Mouse (Mus musculus) limb, embryonic 12.5 days (tissue): Measurements from ENCODE around the gene Rpl14. TPM values are rescaled to one million over a fixed set of nuclear protein-coding genes. Genes with fewer than 3 reads are reported as not detected.

Experiments used
- ATAC-seq: fragments of 200-750 bp; cut with Nextera tagmentation; 2 replicates; pipeline ENCODE4 v1.8.0; 2017; ENCODE audit warnings: low read depth, moderate TSS enrichment; ENCODE audit not compliant: insufficient number of reproducible peaks, insufficient read depth, low FRiP score, low TSS enrichment
- H3K27ac ChIP-seq: fragments of 300-500 bp; sonication (generic); 2 replicates; pipeline ENCODE4 v1.5.1; 2016; ENCODE audit warnings: mild to moderate bottlenecking, moderate library complexity
- H3K27me3 ChIP-seq: fragments of 300-500 bp; sonication (generic); 2 replicates; pipeline ENCODE4 v1.6.1; 2016; ENCODE audit warnings: mild to moderate bottlenecking, moderate library complexity
- H3K36me3 ChIP-seq: fragments of 300-500 bp; sonication (generic); 2 replicates; pipeline ENCODE4 v1.6.1; 2016; ENCODE audit warnings: mild to moderate bottlenecking, moderate library complexity
- H3K4me1 ChIP-seq: fragments of 300-500 bp; sonication (generic); replicated peaks from 2 replicates; pipeline ENCODE4 v1.6.1; 2016
- H3K4me2 ChIP-seq: fragments of 300-500 bp; sonication (generic); 2 replicates; pipeline ENCODE4 v1.6.1; 2016; ENCODE audit warnings: mild to moderate bottlenecking, moderate library complexity
- H3K4me3 ChIP-seq: fragments of 300-500 bp; sonication (generic); replicated peaks from 2 replicates; pipeline ENCODE4 v1.5.1; 2016; ENCODE audit warnings: mild to moderate bottlenecking
- H3K9ac ChIP-seq: fragments of 300-500 bp; sonication (generic); replicated peaks from 2 replicates; pipeline ENCODE4 v1.6.1; 2016; ENCODE audit warnings: mild to moderate bottlenecking, moderate library complexity
- H3K9me3 ChIP-seq: fragments of 300-500 bp; sonication (generic); 2 replicates; pipeline ENCODE4 v1.6.1; 2016; ENCODE audit warnings: mild to moderate bottlenecking, moderate library complexity
- WGBS: fragments of 180-500 bp; shearing (Covaris S2); methylation state at CpG from one replicate; pipeline ENCODE4 v1.1.7; 2016; 5-methylcytosine and 5-hydroxymethylcytosine counted together
- polyA plus RNA-seq: library from polyadenylated mRNA; unstranded; fragments of >200 nt; fragmentation: Nextera tagmentation; extraction: Ambion mirVana; gene quantifications from 2 replicates; pipeline ENCODE4 v1.2.1, GENCODE M21; 2016

Rpl14 gene
- polyA plus RNA-seq, 1 experiment from 2014 or later, result 832 TPM

- 0 out of 2 replicates have a peak overlapping the region, but pooled peaks have one; percentile 23 for H3K9ac ChIP-seq
Measured at GRCm38 (mm10) chr9:120603956-120604355, 32.7 kb downstream of the Rpl14 start.

GRCm38 (mm10) chr9:120611055-120611454 is 39.8 kb downstream of the Rpl14 start:
- ATAC-seq, result no peak
- no peak overlapping the region for H3K27ac ChIP-seq
- peaks cover 7% of the 10 kb centered on the region; the same call in 1 of the 2 replicates for H3K4me1 ChIP-seq

More at GRCm38 (mm10) chr9:120603956-120604355, 32.7 kb downstream of the Rpl14 start:
- Histone ChIP-seq H3K4me1 (peaks cover 24% of the 10 kb centered on the region), H3K27me3 (no peaks in the 10 kb centered on the region), H3K27ac (peak overlapping the region; percentile 81), H3K4me2 (peak overlapping the region; percentile 54), H3K4me3 (peak overlapping the region; percentile 19), H3K9me3 (peaks cover 18% of the 10 kb centered on the region), H3K36me3 (0 out of 2 replicates have a peak, but pooled peaks cover 8% of the 10 kb centered on the region)
- peak; percentile 52; the same call in 1 of the 2 replicates for ATAC-seq
- 15% methylated on average over 12 of the region's 12 CpGs for WGBS

GRCm38 (mm10) chr9:120614059-120614458 is 42.8 kb downstream of the Rpl14 start:
- H3K9ac ChIP-seq, result no peak overlapping the region
- no peak overlapping the region for H3K4me3 ChIP-seq
- no peak overlapping the region for H3K27ac ChIP-seq
- H3K4me2 ChIP-seq, result no peak overlapping the region
- H3K27me3 ChIP-seq, result peaks cover 2% of the 10 kb centered on the region; the same call in 1 of the 2 replicates
- no peak for ATAC-seq
- H3K9me3 ChIP-seq, result no peaks in the 10 kb centered on the region; the same call in 1 of the 2 replicates
- peaks cover 8% of the 10 kb centered on the region for H3K4me1 ChIP-seq
- WGBS, result 90% methylated on average over 6 of the region's 6 CpGs
- no peaks in the 10 kb centered on the region for H3K36me3 ChIP-seq

More at GRCm38 (mm10) chr9:120611055-120611454, 39.8 kb downstream of the Rpl14 start:
- Histone ChIP-seq H3K4me3 (no peak overlapping the region), H3K9ac (no peak overlapping the region), H3K27me3 (no peaks in the 10 kb centered on the region), H3K36me3 (0 out of 2 replicates have a peak, but pooled peaks cover 8% of the 10 kb centered on the region), H3K4me2 (no peak overlapping the region), H3K9me3 (peaks cover 18% of the 10 kb centered on the region)

GRCm38 (mm10) chr9:120618101-120618500 is 46.9 kb downstream of the Rpl14 start:
- H3K4me2 ChIP-seq, result no peak overlapping the region
- H3K27ac ChIP-seq, result no peak overlapping the region
- H3K9ac ChIP-seq, result no peak overlapping the region
- H3K4me1 ChIP-seq, result peaks cover 18% of the 10 kb centered on the region
- WGBS, result 86% methylated on average over 6 of the region's 6 CpGs
- ATAC-seq, result no peak
- H3K9me3 ChIP-seq, result peaks cover 11% of the 10 kb centered on the region
- H3K4me3 ChIP-seq, result no peak overlapping the region
- no peaks in the 10 kb centered on the region for H3K36me3 ChIP-seq
- peaks cover 6% of the 10 kb centered on the region; the same call in 1 of the 2 replicates for H3K27me3 ChIP-seq

- 14% methylated on average over 10 of the region's 10 CpGs for WGBS
- H3K27ac ChIP-seq, result no peak overlapping the region
- H3K4me3 ChIP-seq, result peak overlapping the region; percentile 30
- peak overlapping the region; percentile 63 for H3K4me2 ChIP-seq
- ATAC-seq, result no peak
- H3K9me3 ChIP-seq, result peaks cover 14% of the 10 kb centered on the region
- H3K4me1 ChIP-seq, result peaks cover 18% of the 10 kb centered on the region
- H3K27me3 ChIP-seq, result peaks cover 6% of the 10 kb centered on the region; the same call in 1 of the 2 replicates
- peak overlapping the region; percentile 47; the same call in 1 of the 2 replicates for H3K9ac ChIP-seq
- no peaks in the 10 kb centered on the region for H3K36me3 ChIP-seq
Measured at GRCm38 (mm10) chr9:120619347-120619708, 48.1 kb downstream of the Rpl14 start.

GRCm38 (mm10) chr9:120619709-120620408 is 48.6 kb downstream of the Rpl14 start:
- peaks cover 18% of the 10 kb centered on the region for H3K4me1 ChIP-seq
- no peak overlapping the region for H3K27ac ChIP-seq
- no peak for ATAC-seq
- peaks cover 14% of the 10 kb centered on the region for H3K9me3 ChIP-seq
- peak overlapping the region; percentile 47; the same call in 1 of the 2 replicates for H3K9ac ChIP-seq
- H3K27me3 ChIP-seq, result peaks cover 6% of the 10 kb centered on the region; the same call in 1 of the 2 replicates
- peak overlapping the region; percentile 30 for H3K4me3 ChIP-seq
- H3K4me2 ChIP-seq, result peak overlapping the region; percentile 63
- H3K36me3 ChIP-seq, result no peaks in the 10 kb centered on the region
- WGBS, result 8% methylated on average over 26 of the region's 26 CpGs

- Histone ChIP-seq H3K27me3 (peaks cover 6% of the 10 kb centered on the region; the same call in 1 of the 2 replicates), H3K9ac (no peak overlapping the region), H3K9me3 (peaks cover 14% of the 10 kb centered on the region), H3K27ac (no peak overlapping the region), H3K4me2 (peak overlapping the region; percentile 63; the same call in 1 of the 2 replicates), H3K4me1 (peaks cover 18% of the 10 kb centered on the region), H3K4me3 (no peak overlapping the region), H3K36me3 (no peaks in the 10 kb centered on the region)
- ATAC-seq, result no peak
- 49% methylated on average over 4 of the region's 4 CpGs for WGBS
Measured at GRCm38 (mm10) chr9:120620409-120620745, 49.1 kb downstream of the Rpl14 start.

Other genes with a start within 250 kb of the Rpl14 start
- 235 and 244 TPM in 2 replicates for gene Eif1b, start 79.2 kb upstream of the Rpl14 start, polyA plus RNA-seq
- 0.26 and 0.29 TPM in 2 replicates for gene Entpd3, start 31.6 kb upstream of the Rpl14 start, polyA plus RNA-seq